Mouse (Mus musculus) heart, adult 2 months (tissue): ENCODE results near the gene Ccdc177. TPM values are rescaled to one million over a fixed set of nuclear protein-coding genes. Genes with fewer than 3 reads are reported as not detected.

Experiments used
- DNase-seq, 2 experiments: peaks; one replicate each; pipeline ENCODE4 v3.0.0; 2021
- H3K27ac ChIP-seq: fragments of 200-600 bp; 2 replicates; pipeline ENCODE4 v1.8.1; 2022
- H3K27me3 ChIP-seq: fragments of 200-500 bp; 2 replicates; pipeline ENCODE4 v1.6.1; 2012; ENCODE audit warnings: mild to moderate bottlenecking, low read length, inconsistent platforms, mixed read lengths; ENCODE audit not compliant: control insufficient read depth, insufficient read depth
- H3K36me3 ChIP-seq: fragments of 200-500 bp; 2 replicates; pipeline ENCODE4 v1.6.1; 2012; ENCODE audit warnings: low read length, inconsistent platforms; ENCODE audit not compliant: control insufficient read depth, insufficient read depth
- H3K4me1 ChIP-seq: fragments of 200-500 bp; 2 replicates; pipeline ENCODE4 v1.6.1; 2011; ENCODE audit warnings: low read length; ENCODE audit not compliant: control insufficient read depth, insufficient read depth
- H3K4me3 ChIP-seq: fragments of 200-600 bp; 2 replicates; pipeline ENCODE4 v1.8.1; 2022
- H3K79me2 ChIP-seq: fragments of 200-500 bp; replicated peaks from 2 replicates; pipeline ENCODE4 v1.6.1; 2012; ENCODE audit warnings: mild to moderate bottlenecking, inconsistent platforms, low read length, moderate library complexity, mixed read lengths; ENCODE audit not compliant: control insufficient read depth, insufficient read depth
- H3K9ac ChIP-seq: fragments of 200-500 bp; 2 replicates; pipeline ENCODE4 v1.6.1; 2012; ENCODE audit warnings: low read depth, mild to moderate bottlenecking, control low read depth, inconsistent platforms, low read length, mixed read lengths
- CTCF ChIP-seq: fragments of 200-600 bp; IDR thresholded peaks from 2 replicates; pipeline ENCODE4 v1.8.1; 2022; ENCODE audit warnings: antibody characterized with exemption, mild to moderate bottlenecking, moderate library complexity
- EP300 ChIP-seq: fragments of 200-500 bp; IDR thresholded peaks from 2 replicates; pipeline ENCODE4 v1.6.1; 2011; ENCODE audit warnings: low read depth, low read length, control low read depth; ENCODE audit not compliant: insufficient read depth
- POLR2A ChIP-seq: fragments of 200-500 bp; IDR thresholded peaks from 2 replicates; pipeline ENCODE4 v1.6.1; 2011; ENCODE audit warnings: mild to moderate bottlenecking, low read depth, low read length, control low read depth; ENCODE audit not compliant: insufficient read depth
- WGBS: fragments of 180-500 bp; shearing (Covaris S2); methylation state at CpG from one replicate; pipeline ENCODE4 v1.1.7; 2018; 5-methylcytosine and 5-hydroxymethylcytosine counted together
- intact Hi-C: fragments of 180-260 bp; cut with DNase I; formaldehyde crosslinking; loops from one replicate; pipeline ENCODE4 v1.15.1; 2025
- polyA plus RNA-seq: library from polyadenylated mRNA; depleted of rRNA; stranded (reverse); fragments of >200 nt; gene quantifications from 2 replicates; pipeline ENCODE4 v1.2.3, GENCODE M21; 2012
- total RNA-seq, 2 experiments: library from RNA; stranded (reverse); gene quantifications; 2 replicates each; pipeline ENCODE4 v1.2.3; 2021

Ccdc177 gene
- total and polyA plus RNA-seq, 3 experiments, result 0.05 TPM; not detected in 2

- Histone ChIP-seq H3K36me3 (peaks cover 3% of the 10 kb centered on the region), H3K79me2 (peaks cover 1% of the 10 kb centered on the region; the same call in 1 of the 2 replicates), H3K27ac (no peak overlapping the region), H3K4me3 (no peak overlapping the region), H3K27me3 (no peaks in the 10 kb centered on the region), H3K4me1 (peaks cover 3% of the 10 kb centered on the region), H3K9ac (no peak overlapping the region)
- WGBS, result 38% methylated on average over 11 of the region's 11 CpGs
- intact Hi-C loops, result loop anchor here (5.0 kb wide), 1 partner anchor 155 kb away; no protein-coding TSS in a partner anchor
- no peak for DNase-seq
- TF ChIP-seq CTCF, result no peak
- no peak for TF ChIP-seq POLR2A
- TF ChIP-seq EP300, result no peak
Observed at GRCm38 (mm10) chr12:80787604-80788003, 27.1 kb upstream of the Ccdc177 start.

- TF ChIP-seq POLR2A, result no peak
- no peak for TF ChIP-seq CTCF
- TF ChIP-seq EP300, result no peak
- 56% methylated on average over 1 of the region's 1 CpGs for WGBS
- DNase-seq, result no peak
- H3K36me3 ChIP-seq, result no peaks in the 10 kb centered on the region
- no peak overlapping the region for H3K9ac ChIP-seq
- H3K4me3 ChIP-seq, result no peak overlapping the region
- peaks cover 1% of the 10 kb centered on the region; the same call in 1 of the 2 replicates for H3K79me2 ChIP-seq
- H3K27ac ChIP-seq, result no peak overlapping the region
- no peaks in the 10 kb centered on the region for H3K27me3 ChIP-seq
- peaks cover 1% of the 10 kb centered on the region; the same call in 1 of the 2 replicates for H3K4me1 ChIP-seq
- intact Hi-C loops, result loop anchor here (5.0 kb wide), 1 partner anchor 156 kb away; no protein-coding TSS in a partner anchor
Observed at GRCm38 (mm10) chr12:80786591-80786990, 26.1 kb upstream of the Ccdc177 start.

- H3K79me2 ChIP-seq, result peaks cover 1% of the 10 kb centered on the region; the same call in 1 of the 2 replicates
- H3K27me3 ChIP-seq, result no peaks in the 10 kb centered on the region
- H3K27ac ChIP-seq, result no peak overlapping the region
- H3K36me3 ChIP-seq, result no peaks in the 10 kb centered on the region
- DNase-seq, result no peak
- 94% methylated on average over 4 of the region's 4 CpGs for WGBS
- no peak for TF ChIP-seq CTCF
- no peak for TF ChIP-seq EP300
- TF ChIP-seq POLR2A, result no peak
- intact Hi-C loops, result loop anchor here (5.0 kb wide), 1 partner anchor 157 kb away; no protein-coding TSS in a partner anchor
- peaks cover 1% of the 10 kb centered on the region; the same call in 1 of the 2 replicates for H3K4me1 ChIP-seq
- no peak overlapping the region for H3K4me3 ChIP-seq
- H3K9ac ChIP-seq, result no peak overlapping the region
Observed at GRCm38 (mm10) chr12:80785597-80785996, 25.1 kb upstream of the Ccdc177 start.

- Histone ChIP-seq H3K9ac (no peak overlapping the region), H3K4me1 (peaks cover 1% of the 10 kb centered on the region; the same call in 1 of the 2 replicates), H3K79me2 (no peaks in the 10 kb centered on the region), H3K36me3 (no peaks in the 10 kb centered on the region), H3K27ac (no peak overlapping the region), H3K27me3 (no peaks in the 10 kb centered on the region), H3K4me3 (no peak overlapping the region)
- TF ChIP-seq EP300 (no peak), POLR2A (no peak), CTCF (no peak)
- 79% methylated on average over 5 of the region's 5 CpGs for WGBS
- no peak for DNase-seq
- intact Hi-C loops, result loop anchor here (5.0 kb wide), 1 partner anchor 157 kb away; no protein-coding TSS in a partner anchor
Observed at GRCm38 (mm10) chr12:80785005-80785404, 24.5 kb upstream of the Ccdc177 start.

- no peak for DNase-seq
- TF ChIP-seq EP300 (no peak), CTCF (no peak), POLR2A (no peak)
- no peaks in the 10 kb centered on the region for H3K4me1 ChIP-seq
- 83% methylated on average over 1 of the region's 1 CpGs for WGBS
- no peak overlapping the region for H3K4me3 ChIP-seq
- H3K36me3 ChIP-seq, result no peaks in the 10 kb centered on the region
- H3K9ac ChIP-seq, result no peak overlapping the region
- no peaks in the 10 kb centered on the region for H3K27me3 ChIP-seq
- intact Hi-C loops, result loop anchor here (1.0 kb wide), 1 partner anchor 111 kb away; no protein-coding TSS in a partner anchor
- H3K27ac ChIP-seq, result no peak overlapping the region
- H3K79me2 ChIP-seq, result no peaks in the 10 kb centered on the region
Observed at GRCm38 (mm10) chr12:80783889-80784288, 23.4 kb upstream of the Ccdc177 start.

- WGBS, result 43% methylated on average over 3 of the region's 3 CpGs
- no peak for DNase-seq
Observed at GRCm38 (mm10) chr12:80782892-80783291, 22.4 kb upstream of the Ccdc177 start.

More at GRCm38 (mm10) chr12:80782892-80783291, 22.4 kb upstream of the Ccdc177 start:
- no peak overlapping the region for H3K27ac ChIP-seq
- no peaks in the 10 kb centered on the region for H3K79me2 ChIP-seq
- H3K36me3 ChIP-seq, result no peaks in the 10 kb centered on the region
- H3K9ac ChIP-seq, result no peak overlapping the region
- no peak overlapping the region for H3K4me3 ChIP-seq
- H3K4me1 ChIP-seq, result no peaks in the 10 kb centered on the region
- intact Hi-C loops, result loop anchor here (1.0 kb wide), 1 partner anchor 112 kb away; no protein-coding TSS in a partner anchor
- H3K27me3 ChIP-seq, result no peaks in the 10 kb centered on the region
- TF ChIP-seq EP300 (no peak), POLR2A (no peak), CTCF (peak; percentile 76)
